Mouse (Mus musculus): ENCODE data around the gene Eif2b1.

- TF ChIP-seq CTCF (conservative IDR thresholded peaks at IDR 0.05; ENCODE audit: low read length), result no peak
- TF ChIP-seq POU5F1 (IDR thresholded peaks at IDR 0.05; ENCODE audit: borderline replicate concordance, low read length), result no peak
- no peak for TF ChIP-seq NANOG (IDR thresholded peaks at IDR 0.05; ENCODE audit: borderline replicate concordance, low read length)
Measured at GRCm38 (mm10) chr5:124605041-124605622, 26.2 kb upstream of the Eif2b1 start.
